Mouse (Mus musculus) stomach, embryonic 16.5 days (tissue): ENCODE data around the gene Sertad2. TPM values are rescaled to one million over a fixed set of nuclear protein-coding genes. Genes with fewer than 3 reads are reported as not detected.

Source experiments
- ATAC-seq: fragments of 200-750 bp; cut with Nextera tagmentation; 2 replicates; pipeline ENCODE4 v1.8.0; 2017; ENCODE audit warnings: moderate number of reproducible peaks, moderate TSS enrichment; ENCODE audit not compliant: insufficient read depth, low FRiP score
- H3K27ac ChIP-seq: fragments of 300-500 bp; sonication (generic); 2 replicates; pipeline ENCODE4 v1.5.1; 2014; ENCODE audit warnings: low read length
- H3K27me3 ChIP-seq: fragments of 300-500 bp; sonication (generic); 2 replicates; pipeline ENCODE4 v1.6.1; 2014; ENCODE audit warnings: low read length, control low read depth, mixed read lengths; ENCODE audit not compliant: control insufficient read depth, insufficient read depth
- H3K36me3 ChIP-seq: fragments of 300-500 bp; sonication (generic); 2 replicates; pipeline ENCODE4 v1.6.1; 2014; ENCODE audit warnings: low read length; ENCODE audit not compliant: control insufficient read depth, insufficient read depth
- H3K4me1 ChIP-seq: fragments of 300-500 bp; sonication (generic); 2 replicates; pipeline ENCODE4 v1.6.1; 2014; ENCODE audit warnings: low read length, control low read depth, mixed read lengths; ENCODE audit not compliant: control insufficient read depth, insufficient read depth
- H3K4me2 ChIP-seq: fragments of 300-500 bp; sonication (generic); 2 replicates; pipeline ENCODE4 v1.6.1; 2014; ENCODE audit warnings: low read depth, low read length, mixed read lengths
- H3K4me3 ChIP-seq: fragments of 300-500 bp; sonication (generic); replicated peaks from 2 replicates; pipeline ENCODE4 v1.5.1; 2014; ENCODE audit warnings: mild to moderate bottlenecking, low read length
- H3K9ac ChIP-seq: fragments of 300-500 bp; sonication (generic); 2 replicates; pipeline ENCODE4 v1.6.1; 2014; ENCODE audit warnings: low read length
- H3K9me3 ChIP-seq: fragments of 300-500 bp; sonication (generic); replicated peaks from 2 replicates; pipeline ENCODE4 v1.6.1; 2016; ENCODE audit warnings: low read length, control low read depth; ENCODE audit not compliant: control insufficient read depth
- WGBS: fragments of 180-500 bp; shearing (Covaris S2); extraction: QIAGEN DNeasy Blood & Tissue Kit; methylation state at CpG from one replicate; pipeline ENCODE4 v1.1.7; 2014; 5-methylcytosine and 5-hydroxymethylcytosine counted together
- polyA plus RNA-seq: library from polyadenylated mRNA; unstranded; fragments of >200 nt; fragmentation: Nextera tagmentation; extraction: Ambion mirVana; gene quantifications from 2 replicates; pipeline ENCODE4 v1.2.1, GENCODE M21; 2015

The Sertad2 gene
- polyA plus RNA-seq, 1 experiment from 2014 or later = 24.0 TPM

- WGBS = 73% methylated on average over 2 of the region's 2 CpGs
- no peak overlapping the region for H3K4me2 ChIP-seq
- H3K27ac ChIP-seq = no peak overlapping the region
- no peak overlapping the region for H3K9ac ChIP-seq
- no peaks in the 10 kb centered on the region for H3K4me1 ChIP-seq
- no peaks in the 10 kb centered on the region for H3K9me3 ChIP-seq
- H3K36me3 ChIP-seq = no peaks in the 10 kb centered on the region; the same call in 1 of the 2 replicates
- ATAC-seq = no peak
- no peak overlapping the region for H3K4me3 ChIP-seq
- no peaks in the 10 kb centered on the region for H3K27me3 ChIP-seq
These were observed 136.3 kb downstream of the Sertad2 start for GRCm38 (mm10) chr11:20679396-20679795.

DNA sequence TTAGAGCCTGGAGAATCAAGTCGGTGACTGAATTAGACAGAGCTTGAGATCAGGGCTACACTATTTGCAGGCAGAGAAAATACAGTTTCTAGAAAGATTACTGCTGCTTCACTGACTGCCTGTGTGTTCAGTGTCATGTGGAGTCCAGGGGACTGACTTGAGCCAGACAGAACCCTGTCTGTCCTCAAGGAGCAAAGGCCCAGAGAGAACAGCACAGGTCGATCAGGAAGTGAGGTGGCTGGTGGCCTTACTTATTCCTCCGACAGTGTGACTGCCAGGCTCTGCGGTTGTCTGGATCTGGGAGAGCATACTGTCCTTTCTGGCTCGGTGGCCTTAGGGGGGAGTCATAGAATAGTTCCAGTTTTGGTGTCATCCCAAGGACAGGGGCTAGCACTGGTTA lies 137.7 kb downstream of the Sertad2 start:
- Histone ChIP-seq H3K27me3 (no peaks in the 10 kb centered on the region), H3K27ac (no peak overlapping the region), H3K4me3 (no peak overlapping the region), H3K36me3 (no peaks in the 10 kb centered on the region; the same call in 1 of the 2 replicates), H3K4me1 (no peaks in the 10 kb centered on the region), H3K9me3 (no peaks in the 10 kb centered on the region), H3K9ac (no peak overlapping the region), H3K4me2 (no peak overlapping the region)
- no peak for ATAC-seq
- 83% methylated on average over 5 of the region's 5 CpGs for WGBS

- Histone ChIP-seq H3K9me3 (no peaks in the 10 kb centered on the region), H3K27ac (no peak overlapping the region), H3K4me2 (no peak overlapping the region), H3K36me3 (no peaks in the 10 kb centered on the region; the same call in 1 of the 2 replicates), H3K27me3 (no peaks in the 10 kb centered on the region), H3K9ac (no peak overlapping the region), H3K4me1 (no peaks in the 10 kb centered on the region), H3K4me3 (no peak overlapping the region)
- ATAC-seq = no peak
- 83% methylated on average over 5 of the region's 5 CpGs for WGBS
These were observed 138.6 kb downstream of the Sertad2 start for GRCm38 (mm10) chr11:20681679-20682078.

DNA sequence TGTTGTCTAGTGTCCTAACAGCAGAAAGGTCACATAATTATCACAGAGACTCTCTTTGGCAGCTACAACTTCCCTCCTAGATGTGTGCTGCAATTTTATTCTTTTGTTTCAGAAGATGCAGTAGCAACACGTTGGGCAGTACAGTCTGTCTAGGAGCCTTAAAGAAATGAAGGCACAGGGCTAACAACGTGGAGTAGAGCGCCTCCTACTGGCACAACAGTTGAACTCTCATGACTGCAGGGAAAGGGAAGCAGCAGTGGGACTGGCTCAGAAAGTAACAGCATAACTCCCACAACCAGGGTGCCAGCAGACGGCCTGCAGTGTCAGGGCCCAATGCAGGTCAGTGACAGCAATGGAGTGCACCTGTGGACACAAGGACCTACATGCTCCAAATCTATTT lies 147.9 kb downstream of the Sertad2 start:
- no peak overlapping the region for H3K4me2 ChIP-seq
- no peaks in the 10 kb centered on the region for H3K9me3 ChIP-seq
- no peak overlapping the region for H3K9ac ChIP-seq
- 7% methylated on average over 4 of the region's 4 CpGs for WGBS
- no peaks in the 10 kb centered on the region for H3K27me3 ChIP-seq
- no peak overlapping the region for H3K27ac ChIP-seq
- H3K36me3 ChIP-seq = no peaks in the 10 kb centered on the region
- peak; percentile 69; the same call in 1 of the 2 replicates for ATAC-seq
- H3K4me3 ChIP-seq = no peak overlapping the region
- no peaks in the 10 kb centered on the region for H3K4me1 ChIP-seq

Other genes with a start within 250 kb of the Sertad2 start
- 18.9 and 21.3 TPM in 2 replicates for gene Slc1a4, start 210.5 kb upstream of the Sertad2 start, polyA plus RNA-seq
- gene Aftph, start 198.3 kb downstream of the Sertad2 start, polyA plus RNA-seq = 22.8 and 24.2 TPM in 2 replicates